Mouse (Mus musculus) erythroid progenitor cell, adult 5-6 weeks (primary cell): ENCODE measurements around the gene Hmga1. TPM values are rescaled to one million over a fixed set of nuclear protein-coding genes. Genes with fewer than 3 reads are reported as not detected.

ENCODE experiments used
- ATAC-seq: replicated peaks from 2 replicates; pipeline ENCODE4 v1.8.0; 2016; ENCODE audit warnings: moderate number of reproducible peaks, mild to moderate bottlenecking, moderate TSS enrichment, inconsistent platforms; ENCODE audit not compliant: poor library complexity, low FRiP score, severe bottlenecking
- total RNA-seq, 2 experiments: library from RNA; stranded (forward) in 1 of 2; stranded (reverse) in 1 of 2; fragments of 150-400 nt in 1 of 2; fragments of 186-747, 209-891 nt in 1 of 2; gene quantifications; 2 replicates each; pipeline versions ENCODE4 v1.2.3 to v1.2.4; 2015 to 2017; ENCODE audit warnings: low replicate concordance in 2 of 2

Hmga1 gene
- total RNA-seq, 2 experiments from 2014 or later: 30.6 to 40.7 TPM

DNA sequence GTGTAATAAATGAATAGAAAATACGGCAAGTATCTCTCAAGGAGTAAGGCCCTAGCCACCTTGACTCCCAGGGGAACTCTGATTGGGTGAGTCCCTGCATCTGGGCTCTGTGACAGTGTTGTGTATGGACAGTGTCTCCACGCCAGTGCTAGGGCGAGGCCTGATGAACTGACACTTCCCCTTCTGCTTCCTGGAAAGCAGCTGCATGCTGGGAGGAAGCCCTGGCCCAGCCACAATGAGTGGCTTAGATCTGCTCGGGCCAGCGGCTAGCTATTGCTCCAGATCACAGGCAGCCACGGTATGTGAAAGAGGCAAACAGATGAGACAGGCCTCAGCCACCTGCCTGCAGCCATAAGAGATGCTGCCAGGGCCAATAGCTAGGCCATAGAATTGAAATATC, 29.1 kb upstream of the Hmga1 start:
- no peak for ATAC-seq

DNA sequence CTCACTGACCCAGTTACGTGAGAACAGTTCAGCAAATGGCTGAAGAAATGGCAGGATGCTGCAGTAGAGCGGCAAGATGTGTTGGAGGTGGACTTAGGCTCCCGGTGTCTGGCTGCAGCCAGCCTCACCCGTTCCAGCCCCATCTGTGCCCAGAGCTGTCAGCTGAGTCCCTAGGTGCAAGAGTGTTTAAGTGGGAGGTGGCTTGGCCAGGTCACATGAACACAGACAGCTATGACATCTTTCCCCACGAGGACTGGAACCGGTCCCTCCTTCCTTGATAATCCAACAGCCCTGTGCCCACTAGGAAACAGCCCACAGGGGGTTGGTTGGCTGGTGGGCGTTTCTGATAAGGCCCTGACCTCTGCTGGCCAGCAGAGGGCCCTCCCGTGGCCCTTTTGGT, 28.3 kb upstream of the Hmga1 start:
- no peak for ATAC-seq

DNA sequence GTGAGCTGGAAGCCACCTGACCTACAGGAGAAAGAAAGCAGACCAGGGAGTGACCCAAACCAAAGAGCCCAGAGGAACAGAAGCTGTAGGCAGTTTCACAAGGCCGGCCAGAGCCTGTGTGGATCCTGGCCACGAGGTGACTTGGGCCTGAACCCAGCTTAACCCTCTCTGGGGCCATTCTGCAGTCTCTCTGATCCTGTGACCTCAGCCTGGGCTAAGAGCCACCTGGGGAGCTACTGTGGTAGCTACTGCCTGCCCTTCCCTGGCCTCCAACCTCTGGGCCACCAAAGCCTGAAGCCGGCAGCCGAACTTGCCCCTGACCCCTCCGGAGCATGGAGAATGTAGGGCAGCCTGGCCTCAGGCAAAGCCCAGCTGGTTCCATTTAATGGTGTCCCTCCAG, 27.5 kb upstream of the Hmga1 start:
- no peak for ATAC-seq

DNA sequence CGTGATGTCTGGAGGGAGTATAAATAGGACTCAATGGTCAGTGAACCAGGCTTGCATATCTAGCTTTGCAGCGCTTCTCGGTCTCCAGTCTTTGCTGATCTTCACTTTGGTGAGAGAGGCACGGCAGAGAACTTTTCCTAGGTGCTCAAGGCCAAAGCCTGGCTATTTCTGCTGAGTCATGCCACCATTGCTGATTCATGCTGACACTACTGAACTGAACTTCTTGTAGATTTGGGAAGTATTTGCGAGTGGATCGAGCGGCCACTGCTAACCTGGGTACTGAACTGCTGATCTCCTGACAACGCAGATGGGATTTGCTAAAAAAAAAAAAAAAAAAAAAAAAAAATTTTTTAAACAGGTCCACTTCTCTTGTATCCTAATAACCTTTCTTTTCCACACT, 24.2 kb upstream of the Hmga1 start:
- ATAC-seq: peak; percentile 61

DNA sequence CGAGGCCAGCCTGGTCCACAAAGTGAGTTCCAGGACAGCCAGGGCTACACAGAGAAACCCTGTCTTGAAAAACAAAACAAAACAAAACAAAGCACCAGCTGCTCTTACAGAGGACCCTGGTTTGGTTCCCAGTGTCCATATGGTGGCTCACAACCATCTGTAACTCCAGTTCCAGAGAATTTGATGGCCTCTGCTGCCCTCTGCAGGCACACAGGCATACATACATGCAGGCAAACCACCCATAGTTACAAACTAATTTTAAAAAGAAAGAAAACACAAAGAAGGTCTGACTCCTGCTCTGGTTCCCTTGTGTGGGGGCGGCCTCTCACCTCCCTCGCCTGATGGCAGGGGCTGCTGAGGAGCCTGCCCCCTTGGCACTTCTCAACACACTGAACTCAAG, 22.9 kb upstream of the Hmga1 start:
- no peak for ATAC-seq

DNA sequence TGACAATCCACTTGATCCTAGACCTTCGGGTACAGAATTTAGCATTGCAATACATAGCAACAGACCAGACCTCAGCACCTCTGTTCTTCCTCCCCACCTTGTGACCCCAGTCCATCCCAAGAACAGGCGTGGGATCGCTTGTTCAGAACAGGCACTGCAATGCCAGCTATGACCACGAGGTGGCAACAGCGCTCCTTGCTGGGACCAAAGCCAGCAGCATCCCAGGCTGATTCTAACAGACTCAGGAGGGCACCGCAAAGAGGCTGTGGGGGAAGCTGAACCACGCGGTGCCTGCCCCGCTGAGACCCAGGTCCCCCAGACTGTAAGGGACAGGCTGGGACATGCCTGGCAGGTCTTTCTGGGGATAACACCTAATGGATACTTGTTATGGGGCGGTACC, 21.6 kb upstream of the Hmga1 start:
- peak; percentile 85 for ATAC-seq

DNA sequence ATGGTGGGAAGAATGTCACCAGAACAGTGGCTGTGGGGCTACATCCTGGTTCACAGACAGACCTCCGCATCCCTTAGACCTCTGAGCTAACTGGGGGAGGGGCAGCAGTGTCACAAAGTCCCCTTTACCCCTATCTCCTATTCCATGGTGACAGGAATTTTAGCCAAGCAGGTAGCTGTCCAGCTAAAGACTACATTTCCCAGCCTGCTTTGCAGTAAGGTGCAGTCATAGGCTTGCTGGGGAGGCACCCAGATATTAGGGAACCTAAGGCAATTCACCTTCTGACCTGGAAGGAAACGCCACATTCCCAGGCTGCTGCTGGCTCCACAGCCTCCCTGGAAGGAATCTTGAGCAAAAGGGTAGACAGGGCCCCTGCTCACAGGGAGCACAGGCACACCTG, 15.0 kb upstream of the Hmga1 start:
- ATAC-seq: no peak

DNA sequence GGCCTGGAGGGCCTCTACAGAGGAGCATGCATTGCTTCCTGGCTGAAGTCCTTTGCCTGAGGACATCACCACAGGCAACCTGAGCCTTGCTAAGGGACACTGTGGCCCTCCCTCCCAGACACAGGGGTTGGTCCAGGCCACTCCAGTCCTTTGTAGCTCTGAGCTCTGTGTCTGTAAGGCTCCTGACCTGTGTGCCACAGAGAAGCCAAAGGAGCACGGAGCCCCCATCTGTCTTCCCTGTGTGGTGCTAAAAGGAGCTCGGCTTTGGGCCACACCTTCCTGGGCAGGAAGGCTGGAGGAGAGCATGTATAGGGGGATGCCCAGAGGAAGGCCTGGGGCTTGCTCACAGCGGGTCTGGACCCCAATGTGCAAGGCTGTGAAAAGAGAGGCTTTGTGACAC, 14.3 kb upstream of the Hmga1 start:
- ATAC-seq: no peak

DNA sequence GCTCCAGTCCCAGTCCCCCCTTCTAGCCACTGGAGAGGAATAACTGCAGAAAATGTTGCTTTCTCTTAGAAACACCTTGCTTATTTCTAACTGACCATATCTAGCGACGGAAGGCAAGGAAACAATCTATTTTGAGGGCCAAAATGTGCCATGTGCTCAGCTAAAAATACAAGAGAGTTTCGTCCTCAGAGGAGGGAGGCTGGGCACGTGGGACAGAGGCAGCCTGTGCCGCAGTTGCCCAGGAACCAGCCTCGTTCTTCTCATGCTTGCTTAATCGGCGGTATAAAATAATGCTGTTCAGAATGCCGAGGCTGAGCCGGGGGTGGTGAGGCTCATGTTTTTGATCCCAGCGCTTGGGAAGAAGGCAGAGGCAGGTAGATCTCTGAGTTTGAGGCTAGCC, 11.7 kb upstream of the Hmga1 start:
- no peak for ATAC-seq

DNA sequence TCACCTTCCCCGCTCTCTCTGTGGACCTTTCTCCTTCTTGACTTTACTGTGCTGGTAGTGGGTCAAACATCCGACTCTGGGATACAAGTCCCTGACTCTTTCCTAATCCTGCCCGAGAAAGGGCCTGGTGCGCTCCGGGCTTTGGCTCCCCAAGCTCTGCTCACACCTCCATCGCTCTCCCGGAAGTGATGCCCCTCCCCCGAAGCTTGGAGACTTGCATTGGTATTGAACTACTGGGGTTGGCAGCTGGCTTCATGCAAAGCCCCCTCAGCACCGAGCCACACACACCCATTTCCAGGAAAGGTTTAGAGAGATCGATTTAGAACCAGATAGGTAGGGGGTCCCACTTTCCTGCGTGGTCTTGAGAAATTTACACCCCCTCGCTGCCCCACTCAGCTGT, 10.3 kb upstream of the Hmga1 start:
- ATAC-seq: no peak

DNA sequence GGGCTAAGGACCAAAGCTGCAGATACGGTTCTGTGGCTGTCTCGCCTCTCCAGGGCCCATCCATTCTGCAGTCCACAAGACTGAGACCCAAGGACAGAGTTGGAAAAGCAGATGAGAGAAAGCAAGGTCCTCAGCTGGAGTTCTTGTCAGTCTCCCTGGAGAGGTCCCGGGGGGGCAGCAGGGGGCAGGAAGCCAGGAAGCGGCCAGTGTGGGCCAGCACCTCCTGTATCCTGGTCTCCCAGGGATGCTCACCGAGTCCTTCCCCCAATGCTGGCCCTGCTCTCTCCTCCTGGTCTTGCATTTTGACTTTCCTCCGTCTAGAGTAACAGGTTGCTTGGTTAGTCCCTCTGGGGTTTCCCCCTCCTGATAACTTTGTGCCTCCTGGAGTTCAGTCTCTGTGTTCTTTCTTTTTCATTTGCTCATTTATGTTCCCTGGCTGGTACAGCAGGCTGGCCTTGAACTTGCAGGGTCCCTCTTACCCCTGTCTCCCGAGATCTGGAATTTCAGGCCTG, 9.7 kb upstream of the Hmga1 start:
- no peak for ATAC-seq

DNA sequence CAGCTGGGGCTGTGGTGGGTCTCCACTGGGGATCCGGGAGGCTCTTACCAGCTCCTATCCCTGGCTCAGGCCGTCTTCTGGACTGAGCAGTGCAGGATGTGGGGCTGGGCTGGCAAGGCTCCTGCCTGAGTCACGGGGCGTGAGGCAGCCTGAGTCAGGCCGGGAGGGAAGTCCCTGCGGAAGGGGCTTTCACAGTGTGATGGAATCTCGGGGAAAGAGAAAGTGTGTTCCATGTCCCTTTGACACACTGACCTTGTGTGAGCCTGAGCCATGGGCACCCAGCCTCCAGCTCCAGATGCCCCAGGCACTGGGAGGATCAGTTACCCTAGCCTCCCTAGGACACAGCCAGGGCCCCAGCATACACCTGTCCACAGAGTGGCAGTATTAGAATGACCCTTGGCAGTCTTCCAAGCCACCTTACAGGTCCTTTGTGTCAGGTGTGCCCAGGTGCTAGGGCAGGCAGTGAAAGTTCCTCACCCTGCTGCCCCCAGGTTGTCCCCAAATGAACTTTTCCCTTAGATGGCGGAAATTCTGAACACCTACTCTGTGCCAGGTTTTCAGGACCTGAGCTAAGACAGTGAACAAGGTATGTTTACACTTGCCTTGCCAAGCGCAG, 8.9 kb upstream of the Hmga1 start:
- no peak for ATAC-seq

DNA sequence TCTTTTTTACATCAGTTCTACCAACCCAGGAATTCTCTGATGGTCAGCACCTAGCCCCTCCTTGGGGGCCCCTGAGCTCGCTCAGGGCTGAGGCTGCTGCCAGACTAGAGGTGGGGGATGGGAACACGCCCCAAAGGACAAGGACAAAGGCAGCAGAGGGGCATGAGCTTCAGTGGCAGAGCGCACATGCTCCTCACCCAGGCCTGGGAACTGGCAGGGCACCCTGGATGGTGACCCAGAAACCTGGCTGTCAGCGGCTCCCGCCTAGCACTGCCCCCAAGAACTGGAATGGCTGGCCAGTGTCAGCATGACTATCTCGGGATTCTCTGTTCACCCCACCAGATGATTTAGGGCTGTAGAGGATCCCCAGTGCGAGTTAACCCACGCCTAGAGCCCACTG, 7.1 kb upstream of the Hmga1 start:
- no peak for ATAC-seq

DNA sequence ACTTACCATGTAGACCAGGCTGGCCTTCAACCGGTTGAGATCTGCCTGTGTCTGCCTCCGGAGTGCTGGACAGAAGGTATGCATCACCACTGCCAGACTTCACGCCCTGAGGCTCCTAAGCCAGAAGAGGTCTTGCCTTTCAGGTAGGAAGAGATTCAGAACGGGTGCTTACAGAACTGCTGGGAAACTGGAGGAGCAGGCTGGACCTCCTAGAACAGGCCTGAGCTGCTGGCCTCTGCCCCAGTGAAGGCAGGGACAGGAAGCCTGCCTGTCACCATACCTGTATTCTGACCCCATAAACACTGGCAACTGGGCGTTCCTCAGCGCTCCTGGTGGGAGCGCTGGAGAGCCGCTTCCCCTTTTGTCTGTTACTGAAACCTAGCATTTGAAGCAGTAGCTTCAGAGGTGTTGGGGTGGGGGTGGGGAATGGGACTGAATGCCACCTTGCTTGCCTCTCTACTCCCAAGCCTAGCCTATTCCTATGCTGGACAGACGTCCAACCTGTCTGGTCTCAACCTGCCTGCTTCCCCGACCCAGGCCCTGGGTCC, 4.8 kb upstream of the Hmga1 start:
- ATAC-seq: no peak

DNA sequence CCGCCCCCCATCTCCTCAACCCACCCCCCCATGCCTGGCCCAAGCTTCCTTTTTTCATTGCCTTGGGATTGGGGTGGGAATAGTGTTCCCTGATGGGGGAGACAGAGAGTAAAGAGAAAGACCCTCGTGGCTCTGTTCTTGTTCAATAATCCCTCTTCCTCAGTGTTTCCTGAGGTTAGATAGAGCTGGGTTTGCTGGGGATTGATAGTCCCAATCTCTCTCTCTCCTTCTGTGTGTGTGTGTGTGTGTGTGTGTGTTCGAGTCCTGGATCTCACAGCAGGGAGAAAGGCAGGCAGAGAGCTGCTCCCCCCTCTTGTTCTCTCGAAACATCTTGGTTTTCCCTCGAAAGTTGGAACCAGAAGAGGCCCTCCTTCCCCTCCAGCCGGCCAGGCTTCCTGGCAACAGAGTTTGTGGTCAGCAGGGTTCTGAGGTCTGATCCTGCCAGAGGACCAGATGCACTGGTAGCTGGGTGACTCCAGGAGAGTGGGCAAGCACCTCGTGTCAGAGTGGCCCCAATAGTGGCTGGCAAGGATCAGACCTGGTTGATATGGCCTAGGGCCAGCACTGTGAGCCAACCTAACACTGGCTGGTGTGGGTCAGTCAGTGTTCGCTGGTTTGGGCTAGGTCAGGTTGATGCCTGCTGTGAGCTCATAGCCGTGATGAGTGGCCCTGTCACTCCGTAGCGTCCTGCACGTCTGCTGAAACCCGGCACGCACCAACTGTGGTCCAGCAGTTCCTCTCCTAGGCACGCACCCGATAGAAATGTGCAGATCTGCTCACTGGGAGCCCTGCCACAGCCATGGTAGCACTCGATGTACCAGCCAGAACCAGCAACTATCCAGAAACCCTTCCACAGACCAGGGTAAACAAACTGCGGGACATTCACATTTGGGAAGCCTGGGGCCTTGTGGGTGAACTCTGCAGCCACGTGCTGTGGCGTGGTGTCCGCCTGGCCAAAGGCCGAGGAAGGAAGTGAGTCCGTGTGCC, 3.8 kb upstream of the Hmga1 start:
- no peak for ATAC-seq

DNA sequence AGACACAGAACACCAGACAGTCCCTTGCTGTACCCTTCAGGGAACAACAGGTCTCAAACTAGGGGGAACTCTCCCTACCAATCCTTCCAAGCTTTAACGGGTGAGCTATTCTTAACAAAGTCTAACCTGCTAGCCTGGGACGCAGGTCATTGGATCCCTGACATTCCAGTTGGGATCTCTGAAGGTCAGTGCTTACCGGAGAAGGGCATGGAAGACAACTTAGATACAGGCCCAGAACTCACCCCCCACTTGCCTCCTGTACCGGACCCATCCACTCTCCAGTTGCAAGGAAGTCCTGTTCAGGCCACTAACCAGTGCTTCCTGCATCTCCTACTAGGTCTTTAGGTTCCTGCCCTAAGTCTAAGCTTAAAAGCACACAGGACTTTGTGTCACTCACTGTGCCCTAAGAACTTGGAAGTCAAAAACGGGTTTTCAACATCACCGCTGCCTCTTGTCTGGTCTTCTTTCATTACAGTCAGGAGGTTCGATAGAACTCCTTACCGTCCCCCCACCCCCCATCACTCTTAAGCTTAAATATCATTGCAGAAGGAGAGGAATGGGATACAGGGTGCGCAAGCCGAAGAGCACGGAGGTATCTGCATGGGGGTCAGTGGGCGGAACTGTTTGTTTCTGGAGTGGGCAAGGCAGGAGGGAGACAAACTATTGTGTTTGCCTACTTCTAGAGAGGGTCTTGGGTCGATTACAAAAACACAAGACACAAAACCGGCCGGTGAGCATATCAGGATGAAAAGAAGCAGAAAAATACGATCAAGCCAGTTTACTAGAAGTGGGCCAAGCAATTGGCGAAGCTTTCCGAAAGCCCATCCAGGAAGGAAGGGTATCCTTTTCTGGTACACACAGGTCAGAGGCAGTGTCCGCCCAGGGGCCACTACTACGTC, 2.0 kb upstream of the Hmga1 start:
- no peak for ATAC-seq

DNA sequence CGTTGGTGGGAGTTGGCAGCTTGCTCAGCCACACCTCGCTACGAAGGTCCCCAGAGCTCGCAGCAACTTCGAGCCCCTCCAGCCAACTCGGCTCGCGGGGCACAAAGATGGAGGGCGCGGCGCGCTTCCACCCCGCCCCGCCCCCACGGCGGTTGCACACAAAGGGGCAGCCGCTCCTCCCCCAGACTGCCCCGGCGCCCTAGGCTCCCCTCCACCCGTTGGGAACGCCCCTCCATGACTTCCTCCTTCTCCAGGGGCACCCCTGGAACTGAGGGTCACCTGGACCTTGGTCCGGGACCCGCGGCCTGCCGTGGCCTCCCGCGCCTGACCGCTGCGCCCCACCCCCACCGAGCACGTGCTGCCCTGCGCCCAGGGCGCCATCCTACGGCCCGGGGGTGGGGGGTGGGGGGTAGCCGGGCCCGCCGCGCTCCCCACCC, 1.2 kb upstream of the Hmga1 start:
- ATAC-seq: no peak

DNA sequence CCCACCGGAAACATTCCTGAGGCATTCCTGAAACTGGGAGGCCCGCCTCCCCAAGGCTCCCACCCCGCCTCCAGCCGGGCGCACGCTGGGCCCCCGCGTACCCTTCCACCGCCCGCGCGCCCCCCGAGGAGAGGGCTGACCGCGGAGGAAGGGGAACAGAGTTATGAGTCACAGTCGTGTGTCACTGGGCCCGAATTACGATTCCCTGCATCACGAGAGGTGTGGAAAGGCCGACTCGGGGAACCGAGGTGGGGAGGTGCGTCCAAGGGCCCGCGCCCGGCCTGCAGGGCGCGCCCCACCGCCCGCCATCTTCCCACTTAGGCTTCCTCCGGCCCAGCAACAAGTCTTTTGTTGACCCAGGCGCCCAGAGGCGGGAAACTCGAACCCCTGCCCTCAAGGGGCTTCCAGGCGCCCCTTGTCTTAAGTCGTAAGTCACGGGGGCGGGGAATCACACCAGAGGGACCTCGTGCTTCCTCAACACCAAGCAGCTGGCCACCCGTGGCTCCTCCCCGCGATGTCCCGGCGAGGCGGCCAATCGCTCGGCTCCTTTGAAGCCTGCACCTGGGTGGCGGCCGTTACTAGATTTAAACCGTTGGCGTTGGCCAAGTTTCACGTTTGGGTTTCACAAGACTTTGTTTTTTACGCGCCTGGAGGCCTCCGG, 655 bp upstream of the Hmga1 start:
- peak; percentile 75 for ATAC-seq

DNA sequence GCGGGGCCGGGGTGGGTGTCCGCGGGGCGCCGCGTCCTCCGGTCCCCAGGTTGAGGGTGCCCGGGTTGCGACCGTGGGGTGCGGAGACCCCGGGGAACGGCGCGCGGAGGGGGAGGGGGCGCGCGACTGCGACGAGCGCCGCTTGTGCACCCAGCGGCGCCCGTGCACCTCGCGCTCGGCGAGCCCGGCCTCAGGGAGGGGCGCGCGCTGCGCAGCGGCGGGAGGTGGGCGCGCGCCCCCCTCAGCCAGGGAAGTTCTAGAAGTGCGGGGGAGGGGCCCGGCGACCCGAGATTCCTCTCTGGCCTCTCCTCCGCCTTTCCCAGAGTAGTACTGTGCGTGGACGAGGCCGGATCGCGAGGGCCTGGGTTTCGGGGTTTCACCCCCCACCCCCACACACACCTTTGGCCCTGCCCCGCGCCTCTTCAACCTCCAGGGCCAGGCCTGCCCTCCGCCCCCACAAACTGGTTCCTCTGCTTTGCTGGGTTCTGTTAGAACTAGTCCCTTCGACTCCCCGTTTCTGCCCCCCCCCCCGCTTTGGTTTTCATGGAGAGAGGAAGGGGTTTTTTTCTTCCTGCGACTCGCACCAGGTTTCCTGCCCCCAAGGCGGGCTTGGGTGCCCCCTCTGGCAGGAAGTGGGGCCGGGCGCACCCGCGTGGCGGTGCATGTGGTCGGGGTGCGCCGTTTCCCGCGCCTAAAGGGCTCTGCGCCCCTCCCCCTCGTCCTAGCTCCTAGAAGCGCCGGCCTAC, 1.1 kb downstream of the Hmga1 start:
- ATAC-seq: no peak
